Mouse (Mus musculus): Measurements from ENCODE around the gene Slc22a15.
A peak's percentile ranks its signal among the peaks of the same experiment; 100 is the strongest.
"Not testable (repeated sequence)": the region's sequence is repeated elsewhere in the genome, so short reads cannot be mapped to it uniquely, and the experiment has no call there.

Slc22a15 gene

DNA sequence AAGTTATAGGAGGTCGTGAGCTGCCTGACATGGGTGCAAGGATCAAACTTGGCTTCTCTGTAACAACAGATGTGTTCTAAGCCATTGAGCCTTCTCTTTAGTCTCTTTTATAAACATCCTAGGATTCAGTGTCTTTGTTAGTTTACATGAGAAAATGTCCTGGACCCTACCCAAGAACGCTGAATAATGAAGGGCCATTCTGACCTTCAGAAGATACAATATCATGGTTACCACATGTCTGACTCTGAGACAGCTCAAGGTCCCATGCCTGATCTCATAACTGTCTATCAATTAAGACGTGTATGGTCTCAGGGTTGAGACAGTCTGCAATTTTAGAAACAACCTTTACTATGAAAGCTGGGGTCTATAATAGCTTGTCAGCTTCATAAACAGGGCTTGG lies 62.4 kb downstream of the Slc22a15 start:
- no peak for ATAC-seq (ENCODE audit: low TSS enrichment)

DNA sequence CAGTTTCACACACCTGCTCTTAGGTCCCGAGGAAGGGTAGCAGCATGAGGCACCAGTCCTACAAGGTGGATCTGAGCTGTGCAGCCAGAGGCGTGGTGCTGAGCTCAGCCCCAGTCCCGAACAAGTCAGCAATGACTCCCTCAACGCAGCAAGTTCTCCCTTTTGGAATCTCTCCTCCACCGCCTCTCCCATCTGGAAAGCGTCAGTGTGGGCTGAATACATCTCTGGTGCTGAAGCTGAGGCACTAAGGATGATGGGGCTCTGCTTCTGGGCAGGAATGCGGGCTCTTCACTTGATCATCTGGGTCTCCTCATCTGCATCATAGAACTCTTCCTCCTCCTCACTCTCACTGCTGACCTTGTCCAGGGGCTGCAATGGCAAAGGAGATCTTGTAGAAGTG lies 64.1 kb downstream of the Slc22a15 start:
- ATAC-seq (ENCODE audit: low TSS enrichment): peak; percentile 97

DNA sequence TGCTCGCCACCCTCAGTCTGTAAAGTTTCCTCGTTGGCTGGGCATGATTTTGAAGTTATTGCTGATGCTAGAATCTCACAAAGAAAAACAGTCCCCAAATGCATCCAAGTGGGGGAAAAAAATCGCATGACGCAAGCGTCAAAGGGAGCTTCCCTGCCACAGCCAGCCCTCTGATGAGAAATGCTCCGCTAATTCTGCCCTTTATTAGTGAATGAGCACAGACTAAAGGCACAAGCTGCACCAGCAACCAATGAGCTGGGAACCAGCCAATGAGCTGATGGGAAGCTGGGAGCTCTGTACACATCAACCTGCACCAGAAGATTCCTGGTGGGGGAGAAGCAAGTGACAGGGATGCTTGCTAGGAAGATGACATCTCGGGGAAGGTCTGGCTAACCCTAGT lies 64.5 kb downstream of the Slc22a15 start:
- ATAC-seq (ENCODE audit: low TSS enrichment): peak; percentile 33

DNA sequence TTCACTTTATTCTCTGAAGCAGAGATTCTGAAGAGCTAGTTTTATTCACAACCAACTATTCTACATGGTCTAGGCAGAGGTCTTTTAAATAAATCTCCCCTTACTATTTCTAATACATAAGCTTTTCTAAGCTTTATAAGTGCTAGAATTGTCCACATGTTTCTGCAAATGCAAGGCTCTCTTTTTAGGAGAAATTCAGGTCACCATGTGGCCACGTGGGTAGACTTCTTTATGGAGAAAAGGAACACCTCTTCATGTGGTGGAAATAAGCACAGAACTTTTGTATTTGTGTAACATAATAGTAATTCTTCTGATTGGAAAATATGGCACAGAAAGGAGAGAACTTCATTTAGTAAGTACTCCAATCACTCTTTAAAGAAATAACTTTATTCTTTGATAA lies 70.2 kb downstream of the Slc22a15 start:
- ATAC-seq (ENCODE audit: low TSS enrichment): peak; percentile 75

DNA sequence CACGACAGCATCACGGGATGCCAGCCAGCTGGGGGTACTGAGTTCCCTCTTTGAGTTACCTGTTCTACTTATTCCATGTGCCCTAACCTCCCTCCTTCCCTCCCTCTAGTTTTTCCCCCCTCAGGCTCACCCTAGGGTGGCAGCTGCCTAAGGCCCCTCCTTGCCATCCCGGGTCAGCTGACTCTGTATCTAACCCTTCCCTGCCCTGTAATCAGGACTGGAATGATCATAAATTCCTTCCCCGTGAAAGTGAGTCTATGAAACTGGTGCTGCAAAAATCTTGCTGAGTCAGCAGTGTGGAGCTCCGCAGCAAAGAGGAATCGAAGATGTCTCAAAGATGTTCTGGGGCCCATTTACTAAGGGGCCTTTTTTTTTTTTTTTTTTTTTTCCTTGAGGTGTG lies 72.9 kb downstream of the Slc22a15 start:
- no peak for ATAC-seq (ENCODE audit: low TSS enrichment)

DNA sequence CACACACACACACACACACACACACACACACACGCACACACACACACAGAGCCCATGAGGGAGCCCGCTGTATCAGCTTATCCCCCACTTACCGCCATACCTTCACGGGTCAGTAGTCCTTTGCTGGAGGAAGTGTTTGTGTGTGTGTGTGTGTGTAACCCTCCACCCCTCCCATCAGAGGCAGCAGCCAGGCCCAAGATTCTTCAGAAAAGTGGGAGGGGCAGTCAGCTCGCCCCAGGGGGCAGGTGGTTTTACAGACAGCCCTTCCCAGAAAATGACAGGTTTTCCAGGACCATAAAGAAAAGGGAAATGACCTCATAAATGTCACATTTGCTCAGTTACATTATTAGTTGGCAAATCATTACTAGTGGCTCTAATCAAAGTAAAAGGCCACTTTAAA lies 75.4 kb downstream of the Slc22a15 start, which contains the start of gene Mab21l3:
TSS of gene Mab21l3 (minus strand) at position 144 of the 400 bp plus-strand sequence.
- ATAC-seq (ENCODE audit: low TSS enrichment): no peak

DNA sequence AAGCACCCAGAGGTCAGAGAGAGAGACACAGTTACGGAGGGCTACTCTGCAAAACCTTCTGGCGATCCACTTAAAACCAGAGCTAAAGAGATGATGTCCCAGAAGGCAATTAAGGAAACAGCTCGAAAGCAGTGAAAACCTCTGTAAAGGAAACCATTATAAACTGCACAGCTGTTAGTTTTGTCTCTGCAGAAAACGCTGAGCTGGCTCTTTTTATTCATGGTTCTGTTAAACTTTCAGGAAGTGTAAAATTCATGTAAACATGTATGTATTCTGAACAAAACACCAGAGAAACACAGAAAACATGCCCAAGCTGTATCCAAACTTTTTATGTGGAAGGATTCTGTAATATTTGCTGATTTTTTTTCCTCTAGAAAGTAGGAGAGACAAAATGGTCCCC lies 78.2 kb downstream of the Slc22a15 start:
- no peak for ATAC-seq (ENCODE audit: low TSS enrichment)

DNA sequence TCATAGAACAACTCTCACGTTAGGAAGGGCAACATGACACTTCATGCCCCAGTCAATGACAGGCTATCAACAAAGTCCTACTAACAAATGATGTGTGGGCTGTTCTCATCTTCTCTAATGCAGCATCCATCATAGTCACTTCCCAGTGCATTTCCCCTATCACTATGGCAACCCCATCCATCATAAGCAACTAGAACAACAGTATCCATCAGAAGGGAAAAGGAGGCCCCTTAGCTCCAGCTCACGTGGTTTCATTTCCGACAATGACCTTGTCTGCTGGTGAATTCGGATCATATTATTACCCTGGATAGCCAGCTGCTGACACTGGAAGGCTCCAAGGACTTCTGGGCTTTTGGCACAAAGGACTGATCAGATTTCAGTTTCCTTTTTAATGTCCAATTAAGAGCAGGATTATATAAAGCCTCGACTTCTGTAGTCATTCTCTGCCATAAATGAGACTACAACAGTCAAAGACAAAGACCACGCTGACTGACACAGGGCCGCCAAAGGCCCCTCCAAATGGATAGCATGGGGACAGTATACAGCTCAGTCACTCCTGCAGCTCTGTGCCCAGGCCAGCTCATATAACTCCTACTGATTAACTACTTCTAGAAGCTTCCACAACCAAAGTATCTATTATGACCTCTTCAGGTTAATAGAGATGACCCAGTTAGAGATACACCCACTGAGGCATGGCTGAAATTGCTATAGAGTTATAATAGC lies 81.7 kb downstream of the Slc22a15 start:
- no peak for ATAC-seq (ENCODE audit: low TSS enrichment)

DNA sequence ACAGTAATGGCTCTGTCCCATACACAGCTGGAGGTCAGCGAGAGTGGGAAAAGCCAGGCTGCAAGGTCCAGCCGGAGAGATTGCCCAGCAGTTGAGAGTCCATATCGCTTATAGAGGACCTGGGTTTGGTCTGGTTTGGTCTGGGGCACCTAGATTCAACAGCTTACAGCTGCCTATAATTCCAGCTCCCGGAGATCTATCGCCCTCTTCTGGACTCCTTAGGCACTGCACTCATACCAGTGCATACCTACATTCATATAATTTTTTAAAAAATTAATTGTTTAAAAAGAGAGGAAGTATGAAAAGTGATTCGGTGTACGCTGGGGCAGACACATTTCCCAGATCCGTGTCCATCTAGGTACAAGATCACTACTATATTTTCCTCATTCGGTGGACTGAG lies 84.9 kb downstream of the Slc22a15 start:
- no peak for ATAC-seq (ENCODE audit: low TSS enrichment)

DNA sequence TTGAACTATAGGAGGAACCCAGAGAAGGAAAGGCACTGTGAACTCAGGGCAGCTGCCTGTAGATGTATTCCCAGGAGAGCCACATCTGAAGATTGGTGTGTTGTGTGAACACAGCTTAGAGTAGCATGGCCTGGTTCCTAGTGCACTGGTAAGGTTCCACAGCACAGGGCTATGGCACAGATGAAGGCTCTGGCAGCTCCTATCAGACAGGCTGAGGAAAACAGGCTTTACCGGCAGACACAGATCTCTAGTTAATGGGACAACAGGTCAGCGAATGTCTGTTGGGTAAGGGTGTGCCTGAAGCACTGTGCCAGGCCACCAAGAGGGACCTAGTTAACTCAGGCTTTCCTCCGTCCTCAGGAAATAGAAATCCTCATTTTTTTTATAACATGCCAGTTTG lies 87.3 kb downstream of the Slc22a15 start:
- ATAC-seq (ENCODE audit: low TSS enrichment): no peak

DNA sequence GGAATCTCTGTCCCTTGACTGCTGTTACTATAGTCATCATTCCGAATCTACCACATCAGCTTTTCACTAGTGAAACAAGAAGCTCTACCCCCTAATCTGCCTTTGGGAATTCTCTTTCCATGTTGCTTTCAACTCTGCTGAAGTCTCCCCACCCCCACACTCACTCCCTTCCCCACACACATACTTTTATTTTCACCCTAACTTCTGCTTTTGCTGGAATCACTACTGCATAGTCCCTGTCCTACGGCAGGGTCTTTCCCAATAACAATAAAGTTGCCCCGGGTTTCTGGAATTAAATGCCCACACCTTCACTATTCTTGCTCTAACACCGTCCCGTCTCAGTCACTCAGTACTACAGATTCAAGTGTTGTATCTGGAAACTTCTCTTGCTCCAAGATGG lies 87.7 kb downstream of the Slc22a15 start:
- ATAC-seq (ENCODE audit: low TSS enrichment): no peak

DNA sequence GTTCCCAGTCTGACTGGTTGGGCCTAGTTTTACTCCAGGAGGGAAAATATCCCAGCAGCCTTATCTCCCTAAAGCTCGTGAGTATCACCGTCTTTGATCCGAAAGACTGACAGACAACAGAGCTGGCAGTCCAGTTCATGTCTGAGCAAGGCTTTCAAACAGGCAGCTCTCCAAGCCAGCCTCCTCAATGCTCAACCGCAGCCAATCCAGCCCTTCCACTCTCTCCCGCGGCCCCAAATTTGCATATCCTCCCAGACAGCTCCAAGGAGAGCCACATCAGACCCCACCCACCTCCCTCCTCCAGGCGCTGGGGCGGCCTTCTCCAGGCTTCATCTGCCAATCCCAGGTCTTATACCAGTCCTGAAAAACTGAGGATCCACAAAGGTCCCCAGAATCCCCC lies 88.2 kb downstream of the Slc22a15 start:
- peak; percentile 99 for ATAC-seq (ENCODE audit: low TSS enrichment)

DNA sequence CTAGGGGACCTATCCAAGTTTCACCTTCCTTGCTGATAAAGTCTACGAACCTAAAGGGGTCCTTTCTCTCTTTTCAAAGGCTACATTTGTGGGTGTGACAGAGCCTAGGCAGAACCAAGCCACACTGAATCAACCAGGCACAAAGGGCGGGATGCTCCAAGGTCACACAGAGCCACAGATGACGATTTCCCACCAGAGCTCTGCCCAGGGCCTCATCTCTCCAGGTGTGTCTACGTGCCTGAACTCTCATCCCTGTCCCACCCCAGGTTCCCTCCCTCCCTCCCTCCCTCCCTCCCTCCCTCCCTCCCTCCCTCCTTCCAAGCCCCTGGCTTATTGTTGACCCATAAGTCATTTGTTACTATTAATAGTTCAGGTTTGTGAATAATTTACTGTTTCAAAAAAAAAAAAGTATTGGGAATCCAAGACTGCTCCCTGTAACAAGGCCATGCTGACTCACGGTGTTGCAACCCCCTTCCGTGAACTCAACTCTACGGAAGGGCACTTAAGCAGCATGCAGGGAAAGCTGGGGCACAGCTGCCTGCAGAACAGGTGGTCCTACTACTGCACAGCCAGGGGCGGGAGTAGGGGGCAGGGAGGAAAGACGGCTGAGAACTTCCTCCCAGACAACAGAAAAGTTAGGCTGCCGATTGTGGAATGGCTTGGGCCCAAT lies 92.9 kb downstream of the Slc22a15 start:
- ATAC-seq (ENCODE audit: low TSS enrichment): no peak

DNA sequence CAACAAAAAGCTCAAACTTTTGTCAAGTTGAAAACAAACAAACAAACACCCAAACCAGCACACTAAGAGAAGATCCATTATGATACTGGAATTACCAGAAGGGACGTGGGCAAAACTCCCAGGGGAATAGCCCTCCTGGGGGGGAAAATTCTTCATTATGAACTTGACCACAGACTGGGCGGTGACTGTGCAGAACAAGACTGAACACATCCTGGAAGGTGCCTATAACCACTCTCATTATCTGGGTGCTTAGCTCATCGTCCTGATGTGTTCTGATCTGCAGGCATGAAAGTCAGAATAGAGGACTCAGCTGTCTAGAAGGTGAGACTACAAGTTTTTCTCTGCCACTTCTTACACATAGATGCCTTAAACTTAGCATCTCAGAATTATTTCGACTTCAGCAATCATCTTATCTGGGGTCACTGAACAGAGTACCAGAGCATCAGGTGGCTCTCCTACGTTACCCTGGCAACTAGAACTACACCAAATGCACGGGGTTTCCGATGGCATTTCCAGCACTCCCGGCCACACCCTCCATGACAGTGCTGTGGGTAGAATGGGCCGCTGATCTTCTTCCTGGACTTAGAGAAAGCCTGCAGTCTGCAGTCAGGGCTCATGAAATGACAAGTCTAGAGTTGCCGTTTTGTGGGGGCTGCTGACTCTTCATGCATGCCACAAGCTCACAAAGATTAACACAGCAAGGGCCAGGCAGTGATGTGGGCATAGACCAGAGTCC lies 94.2 kb downstream of the Slc22a15 start:
- ATAC-seq (ENCODE audit: low TSS enrichment): no peak

DNA sequence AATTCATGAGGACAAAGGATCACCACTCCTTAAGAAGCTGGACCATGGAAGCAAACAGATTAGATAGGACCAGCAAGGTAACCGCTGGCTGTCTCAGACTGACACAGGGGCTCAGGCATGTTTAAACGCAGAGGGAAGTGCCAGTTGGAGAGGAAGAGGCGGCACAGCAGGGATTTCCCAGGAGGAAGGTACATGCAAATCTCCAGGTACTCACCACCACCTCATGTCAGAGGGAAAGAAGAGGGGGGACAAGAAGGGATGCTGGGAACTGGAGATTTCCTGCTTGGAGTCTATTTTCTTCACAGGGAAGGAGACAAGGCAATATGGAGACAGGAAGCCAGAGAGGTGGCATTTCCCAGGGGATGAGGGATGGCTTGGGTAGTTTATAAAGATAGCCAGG lies 95.7 kb downstream of the Slc22a15 start:
- no peak for ATAC-seq (ENCODE audit: low TSS enrichment)

DNA sequence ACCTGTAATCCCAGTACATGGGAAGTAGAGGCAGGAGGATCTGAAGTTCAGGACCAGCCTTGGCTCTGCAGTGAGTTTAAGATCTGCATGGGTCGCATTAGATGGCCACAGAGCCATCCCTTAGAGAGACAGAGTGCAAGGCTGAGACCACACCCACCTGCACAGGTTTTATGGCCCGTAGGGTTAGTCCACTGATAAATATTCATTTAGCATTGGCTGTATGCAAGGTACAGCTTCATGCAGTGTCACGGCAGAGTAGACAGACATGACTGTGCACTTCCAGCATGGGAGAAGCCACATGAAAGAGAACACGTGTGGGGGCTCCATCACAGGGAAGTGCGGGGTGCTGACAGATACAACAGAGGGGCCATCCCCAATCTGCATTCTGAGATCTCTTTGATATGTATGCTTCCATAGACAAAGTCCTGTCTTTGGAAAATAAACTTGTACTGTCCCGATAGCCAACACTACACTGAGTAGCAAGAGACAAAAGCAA lies 97.0 kb downstream of the Slc22a15 start:
- ATAC-seq (ENCODE audit: low TSS enrichment): no peak

DNA sequence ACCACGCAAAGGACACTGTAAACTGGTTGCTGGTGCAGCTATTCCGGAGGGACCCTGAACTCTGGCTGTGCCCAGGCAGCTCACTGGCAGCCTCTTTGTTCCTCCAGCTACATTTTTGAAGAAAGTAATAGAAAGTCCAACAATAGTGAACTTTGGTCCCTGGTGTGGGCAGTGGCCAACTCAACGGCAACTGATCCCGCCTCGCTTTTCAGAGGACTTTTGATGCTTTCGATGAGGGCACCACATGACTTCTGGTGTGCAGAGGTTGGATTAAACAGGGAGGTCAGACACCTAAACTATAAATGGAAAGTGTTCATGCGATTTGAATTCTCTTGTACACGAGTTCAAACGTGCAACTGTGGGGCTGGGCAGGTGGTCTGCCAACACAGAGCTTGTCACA lies 99.9 kb downstream of the Slc22a15 start:
- ATAC-seq (ENCODE audit: low TSS enrichment): no peak

DNA sequence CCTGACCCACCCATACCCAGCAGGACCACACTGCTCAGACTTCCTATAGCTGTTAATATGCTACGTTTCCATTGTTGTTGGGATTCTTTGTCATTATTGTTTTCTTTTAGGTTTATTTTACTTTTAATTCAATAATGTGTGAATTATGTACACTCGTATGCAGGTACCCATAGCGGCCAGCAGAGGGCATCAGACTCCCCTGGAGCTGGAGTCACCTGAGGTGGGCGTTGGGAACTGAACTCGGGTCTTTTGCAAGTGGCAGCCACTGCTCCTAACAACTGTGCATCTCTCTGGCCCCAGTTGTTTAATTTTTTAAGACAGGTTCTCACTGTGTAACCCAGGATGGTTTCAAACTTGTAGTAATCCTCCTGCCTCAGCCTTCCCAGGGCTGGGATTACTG lies 102.2 kb downstream of the Slc22a15 start:
- ATAC-seq (ENCODE audit: low TSS enrichment): no peak

DNA sequence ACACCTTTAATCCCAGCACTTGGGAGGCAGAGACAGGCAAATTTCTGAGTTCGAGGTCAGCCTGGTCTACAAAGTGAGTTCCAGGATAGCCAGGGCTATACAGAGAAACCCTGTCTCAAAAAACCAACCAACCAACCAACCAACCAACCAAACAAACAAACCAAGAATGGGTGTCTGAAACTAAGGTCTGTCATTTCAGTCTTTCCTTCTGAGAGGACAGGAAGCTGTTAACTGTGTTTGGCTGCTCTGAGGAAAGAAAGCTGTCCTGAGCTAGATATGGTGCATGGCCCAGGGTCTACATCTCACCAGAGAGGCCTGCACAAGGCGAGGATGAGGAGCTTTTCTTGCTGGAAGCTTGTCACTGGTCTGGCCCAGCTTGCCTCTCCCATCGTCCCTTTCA lies 103.5 kb downstream of the Slc22a15 start:
- ATAC-seq (ENCODE audit: low TSS enrichment): not testable (repeated sequence)

DNA sequence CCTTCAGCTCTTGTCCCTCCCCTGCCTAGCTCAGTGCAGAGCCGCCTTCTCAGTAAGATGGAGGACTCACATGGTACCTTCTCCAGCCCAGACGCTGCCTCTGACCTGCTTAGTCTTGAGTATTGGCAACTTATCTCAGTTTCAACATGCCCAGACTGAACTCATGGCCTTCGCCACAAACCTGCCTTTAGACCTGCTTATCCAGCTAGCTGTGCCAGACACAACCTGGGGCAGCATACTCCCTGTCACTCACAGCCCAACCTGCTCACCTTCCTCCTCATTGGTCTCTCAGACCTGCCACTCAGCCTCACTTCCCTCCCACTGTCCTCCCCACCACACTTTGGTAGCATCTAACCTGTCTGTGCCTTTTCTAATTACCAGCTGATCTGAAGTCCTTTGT lies 108.2 kb downstream of the Slc22a15 start:
- no peak for ATAC-seq (ENCODE audit: low TSS enrichment)

DNA sequence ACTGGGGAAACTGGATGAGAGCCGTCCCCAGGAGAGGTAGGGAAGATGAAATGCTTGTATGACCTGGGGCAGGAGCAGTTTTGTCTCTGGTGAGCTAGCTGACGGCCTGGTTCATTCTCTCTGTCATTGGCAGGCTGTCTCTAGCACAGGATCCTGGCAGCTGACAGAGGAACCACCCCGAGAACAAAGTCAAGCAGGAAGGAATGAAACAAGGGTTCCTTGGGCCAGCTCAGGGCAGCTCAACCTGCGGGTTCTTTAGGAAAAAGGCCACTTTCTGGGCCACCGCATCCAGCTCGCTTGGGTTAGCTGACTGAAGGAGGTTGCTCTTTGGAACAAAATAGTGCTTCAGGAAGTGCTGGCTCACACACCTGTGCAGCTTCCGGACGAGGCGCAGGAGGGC lies 109.5 kb downstream of the Slc22a15 start:
- ATAC-seq (ENCODE audit: low TSS enrichment): no peak

DNA sequence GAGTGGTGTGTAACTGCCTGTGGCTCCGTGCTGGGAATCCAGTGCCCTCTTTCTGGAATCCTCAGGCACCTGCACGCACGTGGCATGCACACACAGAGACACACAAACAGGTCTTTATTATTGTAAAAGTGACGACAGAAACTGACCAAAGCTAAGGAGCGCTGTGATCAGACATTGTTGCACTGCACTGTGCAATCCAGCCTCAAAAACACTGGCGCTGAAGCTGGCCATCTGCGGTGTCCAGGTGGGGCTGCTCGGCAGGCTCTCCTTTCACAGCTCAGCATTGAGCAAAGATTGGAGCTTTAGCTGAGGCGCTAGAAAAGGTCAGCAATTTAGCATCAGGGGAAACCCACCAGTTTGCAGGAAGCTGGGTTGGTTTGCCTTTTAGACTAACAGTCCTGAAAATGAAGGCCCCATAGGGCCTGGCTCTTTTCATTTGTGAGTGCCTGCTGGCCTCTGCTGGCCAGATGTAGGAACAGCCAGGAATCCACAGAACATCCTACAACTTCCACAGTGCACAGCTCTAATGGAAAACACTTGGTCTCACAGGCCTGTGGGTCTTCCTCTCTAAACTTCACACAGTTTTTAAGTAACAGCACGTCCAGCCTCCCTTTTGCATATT lies 111.8 kb downstream of the Slc22a15 start:
- peak; percentile 96 for ATAC-seq (ENCODE audit: low TSS enrichment)
